Mouse (Mus musculus) lung, embryonic 16.5 days (tissue): ENCODE measurements around the gene Tap2. TPM values are rescaled to one million over a fixed set of nuclear protein-coding genes. Genes with fewer than 3 reads are reported as not detected.

Experiments
- ATAC-seq: fragments of 200-750 bp; cut with Nextera tagmentation; 2 replicates; pipeline ENCODE4 v1.8.0; 2017; ENCODE audit warnings: low read depth, mild to moderate bottlenecking, moderate library complexity
- H3K27ac ChIP-seq: fragments of 300-500 bp; sonication (generic); 2 replicates; pipeline ENCODE4 v1.5.1; 2014; ENCODE audit warnings: mild to moderate bottlenecking, control low read depth, low read length
- H3K27me3 ChIP-seq: fragments of 300-500 bp; sonication (generic); 2 replicates; pipeline ENCODE4 v1.6.1; 2014; ENCODE audit warnings: low read depth, low read length, mixed read lengths; ENCODE audit not compliant: control insufficient read depth, insufficient read depth
- H3K36me3 ChIP-seq: fragments of 300-500 bp; sonication (generic); 2 replicates; pipeline ENCODE4 v1.6.1; 2014; ENCODE audit warnings: low read length; ENCODE audit not compliant: control insufficient read depth, insufficient read depth
- H3K4me1 ChIP-seq: fragments of 300-500 bp; sonication (generic); replicated peaks from 2 replicates; pipeline ENCODE4 v1.6.1; 2014; ENCODE audit warnings: low read length, mixed read lengths; ENCODE audit not compliant: control insufficient read depth, insufficient read depth
- H3K4me2 ChIP-seq: fragments of 300-500 bp; sonication (generic); 2 replicates; pipeline ENCODE4 v1.6.1; 2014; ENCODE audit warnings: low read depth, low read length, control low read depth
- H3K4me3 ChIP-seq: fragments of 300-500 bp; sonication (generic); 2 replicates; pipeline ENCODE4 v1.5.1; 2014; ENCODE audit warnings: mild to moderate bottlenecking, low read length, control low read depth
- H3K9ac ChIP-seq: fragments of 300-500 bp; sonication (generic); 2 replicates; pipeline ENCODE4 v1.6.1; 2014; ENCODE audit warnings: low read length, control low read depth
- H3K9me3 ChIP-seq: fragments of 300-500 bp; sonication (generic); 2 replicates; pipeline ENCODE4 v1.6.1; 2016; ENCODE audit warnings: low read length; ENCODE audit not compliant: control insufficient read depth
- WGBS: fragments of 180-500 bp; shearing (Covaris S2); extraction: QIAGEN DNeasy Blood & Tissue Kit; methylation state at CpG from one replicate; pipeline ENCODE4 v1.1.7; 2014; 5-methylcytosine and 5-hydroxymethylcytosine counted together
- polyA plus RNA-seq: library from polyadenylated mRNA; unstranded; fragments of >200 nt; fragmentation: Nextera tagmentation; extraction: Ambion mirVana; gene quantifications from 2 replicates; pipeline ENCODE4 v1.2.1, GENCODE M21; 2015

Gene Tap2
- polyA plus RNA-seq, 1 experiment from 2014 or later: 12.2 TPM

- Histone ChIP-seq H3K4me3 (no peak overlapping the region), H3K9ac (no peak overlapping the region), H3K9me3 (no peaks in the 10 kb centered on the region), H3K4me1 (peaks cover 9% of the 10 kb centered on the region), H3K27me3 (peaks cover 19% of the 10 kb centered on the region; the same call in 1 of the 2 replicates), H3K4me2 (no peak overlapping the region), H3K36me3 (no peaks in the 10 kb centered on the region), H3K27ac (no peak overlapping the region)
- 61% methylated on average over 6 of the region's 6 CpGs for WGBS
- no peak for ATAC-seq
Observed at GRCm38 (mm10) chr17:34188986-34189385, 14.3 kb upstream of the Tap2 start.

- no peak overlapping the region for H3K27ac ChIP-seq
- no peak overlapping the region for H3K4me2 ChIP-seq
- 15% methylated on average over 16 of the region's 16 CpGs for WGBS
- peaks cover 35% of the 10 kb centered on the region for H3K27me3 ChIP-seq
- H3K36me3 ChIP-seq: no peaks in the 10 kb centered on the region
- no peaks in the 10 kb centered on the region for H3K9me3 ChIP-seq
- H3K9ac ChIP-seq: no peak overlapping the region
- ATAC-seq: no peak
- peaks cover 6% of the 10 kb centered on the region for H3K4me1 ChIP-seq
- no peak overlapping the region for H3K4me3 ChIP-seq
Observed at GRCm38 (mm10) chr17:34192852-34193251, 10.5 kb upstream of the Tap2 start.

- Histone ChIP-seq H3K27ac (no peak overlapping the region), H3K9me3 (no peaks in the 10 kb centered on the region), H3K4me1 (peaks cover 5% of the 10 kb centered on the region; the same call in 1 of the 2 replicates), H3K36me3 (no peaks in the 10 kb centered on the region), H3K9ac (no peak overlapping the region), H3K4me2 (no peak overlapping the region), H3K4me3 (no peak overlapping the region), H3K27me3 (peaks cover 35% of the 10 kb centered on the region)
- WGBS: 45% methylated on average over 8 of the region's 8 CpGs
- no peak for ATAC-seq
Observed at GRCm38 (mm10) chr17:34193468-34193867, 9.9 kb upstream of the Tap2 start.

- Histone ChIP-seq H3K36me3 (no peaks in the 10 kb centered on the region), H3K4me3 (no peak overlapping the region), H3K4me1 (peaks cover 6% of the 10 kb centered on the region; the same call in 1 of the 2 replicates), H3K9ac (no peak overlapping the region), H3K9me3 (no peaks in the 10 kb centered on the region), H3K4me2 (no peak overlapping the region), H3K27ac (no peak overlapping the region), H3K27me3 (peaks cover 36% of the 10 kb centered on the region)
- ATAC-seq: no peak
- WGBS: 85% methylated on average over 4 of the region's 4 CpGs
Observed at GRCm38 (mm10) chr17:34194723-34195122, 8.6 kb upstream of the Tap2 start.

GRCm38 (mm10) chr17:34196491-34196890, 6.8 kb upstream of the Tap2 start:
- WGBS: 38% methylated on average over 12 of the region's 12 CpGs

GRCm38 (mm10) chr17:34196941-34197894, 6.1 kb upstream of the Tap2 start, which contains the start of gene Psmb8:
Gene Psmb8 (plus strand): TSS chr17:34197721.
- Histone ChIP-seq H3K4me3 (peak within 1 kb of the TSS; percentile 59), H3K4me2 (peak within 1 kb of the TSS; percentile 79), H3K9me3 (no peaks in the 10 kb centered on the region), H3K27ac (no peak within 1 kb of the TSS), H3K27me3 (peaks cover 33% of the 10 kb centered on the region), H3K36me3 (no peaks in the 10 kb centered on the region), H3K4me1 (peaks cover 6% of the 10 kb centered on the region; the same call in 1 of the 2 replicates), H3K9ac (peak within 1 kb of the TSS; percentile 60)
- 5% methylated on average over 41 of the region's 41 CpGs for WGBS
- ATAC-seq: peak; percentile 88

More at GRCm38 (mm10) chr17:34196491-34196890, 6.8 kb upstream of the Tap2 start:
- Histone ChIP-seq H3K27me3 (peaks cover 36% of the 10 kb centered on the region), H3K4me1 (peaks cover 6% of the 10 kb centered on the region; the same call in 1 of the 2 replicates), H3K27ac (no peak overlapping the region), H3K9ac (no peak overlapping the region), H3K36me3 (no peaks in the 10 kb centered on the region), H3K4me3 (no peak overlapping the region), H3K4me2 (no peak overlapping the region), H3K9me3 (no peaks in the 10 kb centered on the region)
- no peak for ATAC-seq

- 3% methylated on average over 32 of the region's 32 CpGs for WGBS
- Histone ChIP-seq H3K27me3 (peaks cover 31% of the 10 kb centered on the region), H3K4me2 (peak overlapping the region; percentile 79), H3K36me3 (no peaks in the 10 kb centered on the region), H3K4me1 (peaks cover 6% of the 10 kb centered on the region; the same call in 1 of the 2 replicates), H3K27ac (no peak overlapping the region), H3K9ac (peak overlapping the region; percentile 60), H3K4me3 (peak overlapping the region; percentile 59), H3K9me3 (no peaks in the 10 kb centered on the region)
- ATAC-seq: peak; percentile 49
Observed at GRCm38 (mm10) chr17:34197904-34198520, 5.3 kb upstream of the Tap2 start.

- Histone ChIP-seq H3K4me2 (peak overlapping the region; percentile 79), H3K27me3 (peaks cover 31% of the 10 kb centered on the region), H3K4me1 (peaks cover 6% of the 10 kb centered on the region; the same call in 1 of the 2 replicates), H3K36me3 (no peaks in the 10 kb centered on the region), H3K4me3 (peak overlapping the region; percentile 59), H3K9me3 (no peaks in the 10 kb centered on the region), H3K27ac (no peak overlapping the region), H3K9ac (peak overlapping the region; percentile 60)
- WGBS: 6% methylated on average over 11 of the region's 11 CpGs
- ATAC-seq: no peak
Observed at GRCm38 (mm10) chr17:34198521-34198912, 4.8 kb upstream of the Tap2 start.

- peaks cover 30% of the 10 kb centered on the region for H3K27me3 ChIP-seq
Observed at GRCm38 (mm10) chr17:34199050-34199619, 4.2 kb upstream of the Tap2 start.

More at GRCm38 (mm10) chr17:34199050-34199619, 4.2 kb upstream of the Tap2 start:
- no peak overlapping the region for H3K27ac ChIP-seq
- no peaks in the 10 kb centered on the region for H3K9me3 ChIP-seq
- WGBS: 60% methylated on average over 12 of the region's 12 CpGs
- H3K4me1 ChIP-seq: peaks cover 6% of the 10 kb centered on the region; the same call in 1 of the 2 replicates
- no peak overlapping the region for H3K9ac ChIP-seq
- ATAC-seq: no peak
- no peaks in the 10 kb centered on the region for H3K36me3 ChIP-seq
- no peak overlapping the region for H3K4me2 ChIP-seq
- H3K4me3 ChIP-seq: no peak overlapping the region
